Mouse (Mus musculus) MEL (cell line): ENCODE measurements around the gene Galnt15. TPM values are rescaled to one million over a fixed set of nuclear protein-coding genes. Genes with fewer than 3 reads are reported as not detected.

Source experiments
- DNase-seq: peaks from one replicate; pipeline ENCODE4 v3.0.0; 2011; ENCODE audit warnings: low read depth, low spot score
- H3K27ac ChIP-seq: 2 replicates; pipeline ENCODE4 v1.5.1; 2012; ENCODE audit warnings: low read depth, mild to moderate bottlenecking, control low read depth, low read length, moderate library complexity; ENCODE audit not compliant: control insufficient read depth
- H3K27me3 ChIP-seq, 2 experiments: fragments of 150-350 bp in 1 of 2; sonication (generic) in 1 of 2; 2 replicates each; pipeline ENCODE4 v1.6.1; 2012; ENCODE audit warnings: low read length in 2 of 2, mild to moderate bottlenecking in 2 of 2, improper control_type of control experiment in 1 of 2, moderate library complexity in 1 of 2; ENCODE audit not compliant: insufficient read depth in 2 of 2, control insufficient read depth in 1 of 2
- H3K36me3 ChIP-seq, 2 experiments: 2 replicates each; pipeline ENCODE4 v1.6.1; 2012 to 2014; ENCODE audit warnings: low read length in 2 of 2, improper control_type of control experiment in 1 of 2, inconsistent platforms in 1 of 2, mild to moderate bottlenecking in 1 of 2; ENCODE audit not compliant: insufficient read depth in 2 of 2, control insufficient read depth in 1 of 2
- H3K4me1 ChIP-seq, 2 experiments: fragments of 150-350 bp in 1 of 2; sonication (generic) in 1 of 2; 2 replicates each; pipeline ENCODE4 v1.6.1; 2012; ENCODE audit warnings: low read length in 2 of 2, improper control_type of control experiment in 1 of 2, mild to moderate bottlenecking in 1 of 2; ENCODE audit not compliant: insufficient read depth in 2 of 2, control insufficient read depth in 1 of 2
- H3K4me3 ChIP-seq, 2 experiments: fragments of 150-350 bp in 1 of 2; sonication (generic) in 1 of 2; 2 replicates each; pipeline ENCODE4 v1.5.1; 2012; ENCODE audit warnings: low read depth in 2 of 2, low read length in 2 of 2, mild to moderate bottlenecking in 2 of 2, moderate library complexity in 2 of 2, control low read depth in 1 of 2, improper control_type of control experiment in 1 of 2; ENCODE audit not compliant: control insufficient read depth in 1 of 2, insufficient read depth in 1 of 2
- H3K79me2 ChIP-seq: 2 replicates; pipeline ENCODE4 v1.6.1; 2012; ENCODE audit warnings: mild to moderate bottlenecking, low read length, moderate library complexity; ENCODE audit not compliant: control insufficient read depth, poor library complexity, insufficient read depth
- H3K9ac ChIP-seq: 2 replicates; pipeline ENCODE4 v1.6.1; 2012; ENCODE audit warnings: low read depth, mild to moderate bottlenecking, control low read depth, low read length, moderate library complexity; ENCODE audit not compliant: control insufficient read depth, poor library complexity, severe bottlenecking
- H3K9me3 ChIP-seq: fragments of 150-350 bp; sonication (generic); replicated peaks from 2 replicates; pipeline ENCODE4 v1.6.1; 2012; ENCODE audit warnings: mild to moderate bottlenecking, low read length, improper control_type of control experiment, moderate library complexity; ENCODE audit not compliant: insufficient read depth
- CHD1 ChIP-seq: IDR thresholded peaks from 2 replicates; pipeline ENCODE4 v1.6.1; 2012; ENCODE audit warnings: low read depth, mild to moderate bottlenecking, inconsistent platforms, low read length, improper control_type of control experiment
- ELF1 ChIP-seq: IDR thresholded peaks from 2 replicates; pipeline ENCODE4 v1.6.1; 2014; ENCODE audit warnings: low read depth, mild to moderate bottlenecking, inconsistent platforms, low read length, improper control_type of control experiment, moderate library complexity
- EP300 ChIP-seq, 2 experiments: IDR thresholded peaks; 2 replicates each; pipeline ENCODE4 v1.6.1; 2011; ENCODE audit warnings: improper control_type of control experiment in 2 of 2, low read length in 2 of 2, low read depth in 1 of 2, mild to moderate bottlenecking in 1 of 2
- HCFC1 ChIP-seq: IDR thresholded peaks from 2 replicates; pipeline ENCODE4 v1.6.1; 2012; ENCODE audit warnings: low read depth, mild to moderate bottlenecking, inconsistent platforms, low read length, improper control_type of control experiment, moderate library complexity
- JUND ChIP-seq: IDR thresholded peaks from 2 replicates; pipeline ENCODE4 v1.6.1; 2011; ENCODE audit warnings: low read depth, mild to moderate bottlenecking, improper control_type of control experiment, low read length
- MAFK ChIP-seq: IDR thresholded peaks from 2 replicates; pipeline ENCODE4 v1.6.1; 2011; ENCODE audit warnings: low read depth, mild to moderate bottlenecking, low read length, improper control_type of control experiment, borderline replicate concordance
- MAX ChIP-seq: IDR thresholded peaks from 2 replicates; pipeline ENCODE4 v1.6.1; 2011; ENCODE audit warnings: low read length, improper control_type of control experiment
- MAZ ChIP-seq: IDR thresholded peaks from 2 replicates; pipeline ENCODE4 v1.6.1; 2012; ENCODE audit warnings: low read depth, mild to moderate bottlenecking, inconsistent platforms, low read length, improper control_type of control experiment
- MEF2A ChIP-seq: IDR thresholded peaks from 2 replicates; pipeline ENCODE4 v1.6.1; 2014; ENCODE audit warnings: low read depth, mild to moderate bottlenecking, inconsistent platforms, low read length, improper control_type of control experiment; ENCODE audit not compliant: poor library complexity, insufficient replicate concordance, severe bottlenecking; ENCODE audit errors: extremely low read depth
- MXI1 ChIP-seq: IDR thresholded peaks from 2 replicates; pipeline ENCODE4 v1.6.1; 2011; ENCODE audit warnings: mild to moderate bottlenecking, low read depth, low read length, improper control_type of control experiment
- MYC ChIP-seq: IDR thresholded peaks from 2 replicates; pipeline ENCODE4 v1.6.1; 2011; ENCODE audit warnings: low read depth, mild to moderate bottlenecking, low read length, improper control_type of control experiment, moderate library complexity
- NELFE ChIP-seq: IDR thresholded peaks from 2 replicates; pipeline ENCODE4 v1.6.1; 2011; ENCODE audit warnings: low read depth, low read length, improper control_type of control experiment
- NRF1 ChIP-seq: IDR thresholded peaks from 2 replicates; pipeline ENCODE4 v1.6.1; 2014; ENCODE audit warnings: low read depth, mild to moderate bottlenecking, inconsistent platforms, low read length, improper control_type of control experiment, moderate library complexity; ENCODE audit not compliant: poor library complexity, insufficient read depth, severe bottlenecking
- POLR2A ChIP-seq, 2 experiments: IDR thresholded peaks; 2 replicates each; pipeline ENCODE4 v1.6.1; 2011 to 2012; ENCODE audit warnings: low read length in 2 of 2, mild to moderate bottlenecking in 2 of 2, control low read depth in 1 of 2, improper control_type of control experiment in 1 of 2, low read depth in 1 of 2, moderate library complexity in 1 of 2; ENCODE audit not compliant: control insufficient read depth in 1 of 2, insufficient read depth in 1 of 2, poor library complexity in 1 of 2
- RCOR1 ChIP-seq: IDR thresholded peaks from 2 replicates; pipeline ENCODE4 v1.6.1; 2012; ENCODE audit warnings: low read depth, mild to moderate bottlenecking, inconsistent platforms, low read length, improper control_type of control experiment
- SMC3 ChIP-seq: IDR thresholded peaks from 2 replicates; pipeline ENCODE4 v1.6.1; 2011; ENCODE audit warnings: low read depth, low read length, improper control_type of control experiment
- USF1 ChIP-seq: IDR thresholded peaks from 2 replicates; pipeline ENCODE4 v1.6.1; 2014; ENCODE audit warnings: low read depth, mild to moderate bottlenecking, inconsistent platforms, low read length, improper control_type of control experiment, moderate library complexity
- USF2 ChIP-seq, 2 experiments: IDR thresholded peaks; 2 replicates each; pipeline ENCODE4 v1.6.1; 2011 to 2012; ENCODE audit warnings: improper control_type of control experiment in 2 of 2, low read length in 2 of 2, borderline replicate concordance in 1 of 2, inconsistent platforms in 1 of 2, low read depth in 1 of 2, mild to moderate bottlenecking in 1 of 2; ENCODE audit not compliant: insufficient read depth in 1 of 2
- ZC3H11A ChIP-seq: IDR thresholded peaks from 2 replicates; pipeline ENCODE4 v1.6.1; 2012; ENCODE audit warnings: low read depth, mild to moderate bottlenecking, inconsistent platforms, low read length, improper control_type of control experiment
- ZKSCAN1 ChIP-seq: IDR thresholded peaks from 2 replicates; pipeline ENCODE4 v1.6.1; 2012; ENCODE audit warnings: low read depth, mild to moderate bottlenecking, inconsistent platforms, low read length, improper control_type of control experiment, moderate library complexity
- ZMIZ1 ChIP-seq: IDR thresholded peaks from 2 replicates; pipeline ENCODE4 v1.6.1; 2012; ENCODE audit warnings: low read depth, mild to moderate bottlenecking, inconsistent platforms, low read length, improper control_type of control experiment, moderate library complexity
- polyA plus RNA-seq, 2 experiments: library from polyadenylated mRNA; stranded (reverse) in 1 of 2; unstranded in 1 of 2; fragments of >175 nt in 1 of 2; fragments of >200 nt in 1 of 2; gene quantifications; 2 replicates each; pipeline versions ENCODE4 v1.2.1 to v1.2.4; 2012; ENCODE audit warnings: low replicate concordance in 2 of 2, low read depth in 1 of 2; ENCODE audit not compliant: insufficient read length in 2 of 2, insufficient read depth in 1 of 2, missing spikeins in 1 of 2
- total RNA-seq: library from RNA; depleted of rRNA; stranded (reverse); fragments of 300-350 nt; gene quantifications from 2 replicates; pipeline ENCODE4 v1.2.3, GENCODE M21; 2012

Gene Galnt15
- total and polyA plus RNA-seq, 3 experiments, result 0.04 to 0.15 TPM; not detected in 1

- no peak for TF ChIP-seq NRF1
- 0 out of 2 replicates have a peak, but pooled peaks have one; percentile 3 for TF ChIP-seq SMC3
- no peak for TF ChIP-seq ZC3H11A
- peak; percentile 73 for TF ChIP-seq MXI1
- no peak for TF ChIP-seq CHD1
- TF ChIP-seq JUND, result no peak
- peak; percentile 57; the same call in 1 of the 2 replicates for TF ChIP-seq MYC
- no peak for TF ChIP-seq USF2 (IDR thresholded peaks at IDR 0.05; ENCODE audit: borderline replicate concordance in 1 of 2, insufficient read depth in 1 of 2, low read depth in 1 of 2, low read length in 2 of 2)
- no peak for TF ChIP-seq ELF1
- TF ChIP-seq MAFK, result no peak
- peak; percentile 17 to 50; a peak in 1 of 4 replicates for TF ChIP-seq EP300 (IDR thresholded peaks at IDR 0.05; ENCODE audit: low read depth in 1 of 2, low read length in 2 of 2)
- TF ChIP-seq ZMIZ1, result no peak
- no peak for TF ChIP-seq MEF2A
- TF ChIP-seq HCFC1, result no peak
- TF ChIP-seq RCOR1, result peak; percentile 54; the same call in 1 of the 2 replicates
- no peak for TF ChIP-seq NELFE
- no peak for TF ChIP-seq USF1
- TF ChIP-seq MAZ, result no peak
These were observed 44.5 kb downstream of the Galnt15 start (continued) for GRCm38 (mm10) chr14:32073211-32073685.

DNA sequence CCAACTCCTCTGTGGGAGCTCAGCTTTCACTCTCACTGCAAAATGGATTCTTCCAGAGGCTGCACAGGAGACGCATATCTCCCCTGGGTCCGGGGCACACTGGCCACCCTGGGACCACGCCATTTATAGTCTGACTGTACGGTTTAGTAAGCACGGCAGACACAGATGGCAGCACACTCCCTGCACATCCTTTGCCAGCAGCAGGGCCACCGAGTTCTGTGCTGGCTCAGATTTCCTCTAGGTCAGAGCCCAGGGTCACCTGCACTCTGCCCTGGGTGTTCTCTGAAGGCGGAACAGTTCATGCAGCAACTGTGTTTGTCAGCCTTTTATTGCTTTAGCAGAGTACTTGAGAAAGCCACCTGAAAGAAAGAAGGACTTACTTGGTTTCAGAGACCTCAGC lies 45.1 kb downstream of the Galnt15 start:
- H3K4me3 ChIP-seq, result no peak overlapping the region
- H3K27ac ChIP-seq, result no peak overlapping the region
- no peaks in the 10 kb centered on the region for H3K9me3 ChIP-seq

More for the DNA sequence above, 45.1 kb downstream of the Galnt15 start:
- no peak for DNase-seq
- no peak for TF ChIP-seq ZKSCAN1
- TF ChIP-seq NRF1, result no peak
- TF ChIP-seq MAX, result no peak
- no peak for TF ChIP-seq POLR2A (IDR thresholded peaks at IDR 0.05; ENCODE audit: control insufficient read depth in 1 of 2, insufficient read depth in 1 of 2, low read depth in 1 of 2, low read length in 2 of 2, poor library complexity in 1 of 2)
- TF ChIP-seq USF2 (IDR thresholded peaks at IDR 0.05; ENCODE audit: borderline replicate concordance in 1 of 2, insufficient read depth in 1 of 2, low read depth in 1 of 2, low read length in 2 of 2), result no peak
- no peak for TF ChIP-seq CHD1
- Histone ChIP-seq H3K27me3 (no peaks in the 10 kb centered on the region), H3K9ac (no peak overlapping the region), H3K79me2 (no peaks in the 10 kb centered on the region), H3K36me3 (peaks cover 0 to 2% of the 10 kb centered on the region in 2 experiments; a peak in 1 of 4 replicates), H3K4me1 (peaks cover 0 to 19% of the 10 kb centered on the region in 2 experiments; a peak in 2 of 4 replicates)
